Mouse (Mus musculus) CD4-positive helper T cell, adult 2 months (primary cell): ENCODE data around the gene Serpine1.

ENCODE experiments used
- DNase-seq: peaks from one replicate; pipeline ENCODE4 v3.0.0-alpha.2; 2012; ENCODE audit warnings: low read depth, missing footprints, low spot score

Serpine1 gene

GRCm38 (mm10) chr5:137096037-137096436 lies 24.0 kb upstream of the Serpine1 start:
- DNase-seq = no peak

- DNase-seq = no peak
Observed at GRCm38 (mm10) chr5:137095135-137095534, 23.1 kb upstream of the Serpine1 start.

GRCm38 (mm10) chr5:137093720-137094119 lies 21.7 kb upstream of the Serpine1 start:
- no peak for DNase-seq

- DNase-seq = no peak
Observed at GRCm38 (mm10) chr5:137091560-137091959, 19.5 kb upstream of the Serpine1 start.

- no peak for DNase-seq
Observed at GRCm38 (mm10) chr5:137090870-137091269, 18.8 kb upstream of the Serpine1 start.

- DNase-seq = no peak
Observed at GRCm38 (mm10) chr5:137087410-137087809, 15.3 kb upstream of the Serpine1 start.

- DNase-seq = no peak
Observed at GRCm38 (mm10) chr5:137085731-137086130, 13.7 kb upstream of the Serpine1 start.

- no peak for DNase-seq
Observed at GRCm38 (mm10) chr5:137085021-137085420, 13.0 kb upstream of the Serpine1 start.

GRCm38 (mm10) chr5:137083051-137083450 lies 11.0 kb upstream of the Serpine1 start:
- DNase-seq = no peak

- no peak for DNase-seq
Observed at GRCm38 (mm10) chr5:137079849-137080248, 7.8 kb upstream of the Serpine1 start.

- DNase-seq = no peak
Observed at GRCm38 (mm10) chr5:137078616-137079015, 6.5 kb upstream of the Serpine1 start.

- DNase-seq = no peak
Observed at GRCm38 (mm10) chr5:137078041-137078440, 6.0 kb upstream of the Serpine1 start.

- no peak for DNase-seq
Observed at GRCm38 (mm10) chr5:137077187-137077586, 5.1 kb upstream of the Serpine1 start.

GRCm38 (mm10) chr5:137076191-137076930 lies 4.3 kb upstream of the Serpine1 start:
- no peak for DNase-seq

GRCm38 (mm10) chr5:137075726-137076125 lies 3.7 kb upstream of the Serpine1 start:
- no peak for DNase-seq

GRCm38 (mm10) chr5:137074191-137074651 lies 2.2 kb upstream of the Serpine1 start:
- DNase-seq = no peak

- DNase-seq = no peak
Observed at GRCm38 (mm10) chr5:137073141-137073540, 1.1 kb upstream of the Serpine1 start.

GRCm38 (mm10) chr5:137070881-137071605 lies 1.0 kb downstream of the Serpine1 start:
- DNase-seq = no peak

GRCm38 (mm10) chr5:137068711-137069110 lies 3.4 kb downstream of the Serpine1 start:
- peak; percentile 78 for DNase-seq

GRCm38 (mm10) chr5:137065923-137066322 lies 6.1 kb downstream of the Serpine1 start:
- no peak for DNase-seq

- no peak for DNase-seq
Observed at GRCm38 (mm10) chr5:137065454-137065853, 6.6 kb downstream of the Serpine1 start.

- no peak for DNase-seq
Observed at GRCm38 (mm10) chr5:137062601-137063000, 9.5 kb downstream of the Serpine1 start.
